Mouse (Mus musculus) frontal cortex, postnatal 10 days (tissue): ENCODE results near the gene Rhbdf2.

Experiments
- DNase-seq, 2 experiments: peaks; one replicate each; pipeline ENCODE4 v3.0.0; 2022; ENCODE audit warnings: low spot score in 2 of 2, mixed read lengths in 1 of 2

The Rhbdf2 gene

DNA sequence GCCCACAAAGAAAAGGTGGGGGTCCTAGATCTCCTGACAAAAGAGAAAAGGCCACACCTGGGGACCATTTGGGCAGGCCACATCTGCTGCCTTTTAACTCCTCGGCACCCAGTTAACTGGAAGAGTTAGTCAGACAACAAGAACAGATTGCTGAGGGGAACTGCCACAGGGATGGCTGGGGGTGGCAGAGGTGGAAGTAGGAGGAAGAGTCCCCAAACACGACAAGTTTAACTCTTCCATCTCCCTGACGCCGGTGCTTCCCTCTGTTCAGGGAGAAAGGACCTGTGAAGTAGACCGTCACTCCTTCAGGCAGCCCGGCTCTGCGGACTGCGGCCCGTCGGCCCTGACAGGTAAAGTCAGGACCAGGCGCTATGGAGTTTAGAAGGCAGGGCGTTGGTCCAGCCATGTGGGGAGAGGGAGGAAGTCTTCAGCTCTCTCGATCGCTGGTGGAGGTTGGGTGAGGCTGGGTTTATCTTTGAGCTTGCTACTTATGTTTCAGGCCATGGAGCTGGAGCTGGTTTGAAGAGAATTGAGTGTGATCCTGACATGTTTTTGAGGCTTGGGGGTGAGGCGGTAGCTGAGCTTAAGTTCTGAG is 32.3 kb upstream of the Rhbdf2 start:
- no peak for DNase-seq

DNA sequence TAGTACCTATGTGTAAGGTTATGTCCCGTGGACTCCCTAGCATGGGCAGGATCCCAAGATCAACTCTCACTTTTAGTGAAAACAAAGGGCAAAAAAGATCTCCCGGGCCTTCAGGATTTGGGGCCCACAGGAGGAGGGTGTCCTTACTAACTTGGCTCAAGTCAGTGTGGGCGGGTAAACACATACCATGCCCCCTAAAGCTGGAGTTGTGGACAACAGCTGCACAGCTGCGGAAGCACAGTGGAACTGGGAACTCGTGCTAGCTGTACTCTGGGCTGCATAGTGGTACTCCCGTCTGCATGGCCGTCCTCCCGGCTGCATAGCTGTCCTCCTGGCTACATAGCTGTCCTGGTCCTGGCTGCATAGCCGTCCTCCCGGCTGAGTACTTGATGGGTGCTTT is 31.4 kb upstream of the Rhbdf2 start:
- DNase-seq, result no peak

DNA sequence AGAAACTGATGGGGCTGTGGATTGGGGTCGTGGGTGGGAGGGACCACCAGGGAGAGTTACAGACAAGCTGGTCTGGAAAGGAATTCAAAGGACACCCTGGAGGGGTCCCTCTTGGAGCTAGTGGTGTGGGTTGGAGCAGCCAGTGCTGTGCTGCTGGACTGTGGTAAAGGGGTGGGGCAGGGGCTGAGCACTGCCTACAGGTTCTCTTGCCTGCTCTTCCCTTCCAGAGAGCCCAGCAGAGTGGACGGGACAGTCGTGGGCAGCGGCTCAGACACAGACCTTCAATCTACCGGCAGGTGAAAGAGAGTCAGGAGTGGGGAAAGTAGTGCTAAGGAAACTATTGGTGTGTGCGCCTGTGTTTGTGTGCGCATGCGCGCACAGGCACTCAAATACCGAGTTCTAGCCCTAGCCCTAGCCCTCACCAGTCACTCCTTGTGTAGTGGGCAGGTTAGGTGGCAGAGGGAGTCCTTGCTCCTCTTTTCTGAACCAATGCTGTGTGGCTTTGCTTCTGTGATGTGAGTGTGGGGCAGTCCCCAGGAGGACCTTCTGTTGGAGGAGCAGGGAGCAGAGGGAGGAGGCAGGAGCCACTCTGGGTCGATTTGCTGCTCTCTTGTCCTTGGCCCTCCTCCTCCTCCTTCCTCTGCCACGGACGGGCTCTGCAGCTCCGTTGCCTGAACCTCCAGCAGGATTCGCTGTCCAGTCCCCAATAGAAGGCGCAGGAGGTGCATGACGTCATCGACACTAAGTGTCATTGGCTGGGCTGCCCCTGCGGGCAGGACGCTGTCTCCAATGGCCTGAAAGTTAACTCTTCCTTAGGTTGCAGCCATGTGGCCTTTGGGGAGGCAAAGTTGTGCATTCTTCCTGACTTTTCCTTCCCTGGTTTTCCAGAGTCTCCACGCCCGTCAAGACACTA is 30.7 kb upstream of the Rhbdf2 start:
- DNase-seq, result peak; percentile 87 to 88

DNA sequence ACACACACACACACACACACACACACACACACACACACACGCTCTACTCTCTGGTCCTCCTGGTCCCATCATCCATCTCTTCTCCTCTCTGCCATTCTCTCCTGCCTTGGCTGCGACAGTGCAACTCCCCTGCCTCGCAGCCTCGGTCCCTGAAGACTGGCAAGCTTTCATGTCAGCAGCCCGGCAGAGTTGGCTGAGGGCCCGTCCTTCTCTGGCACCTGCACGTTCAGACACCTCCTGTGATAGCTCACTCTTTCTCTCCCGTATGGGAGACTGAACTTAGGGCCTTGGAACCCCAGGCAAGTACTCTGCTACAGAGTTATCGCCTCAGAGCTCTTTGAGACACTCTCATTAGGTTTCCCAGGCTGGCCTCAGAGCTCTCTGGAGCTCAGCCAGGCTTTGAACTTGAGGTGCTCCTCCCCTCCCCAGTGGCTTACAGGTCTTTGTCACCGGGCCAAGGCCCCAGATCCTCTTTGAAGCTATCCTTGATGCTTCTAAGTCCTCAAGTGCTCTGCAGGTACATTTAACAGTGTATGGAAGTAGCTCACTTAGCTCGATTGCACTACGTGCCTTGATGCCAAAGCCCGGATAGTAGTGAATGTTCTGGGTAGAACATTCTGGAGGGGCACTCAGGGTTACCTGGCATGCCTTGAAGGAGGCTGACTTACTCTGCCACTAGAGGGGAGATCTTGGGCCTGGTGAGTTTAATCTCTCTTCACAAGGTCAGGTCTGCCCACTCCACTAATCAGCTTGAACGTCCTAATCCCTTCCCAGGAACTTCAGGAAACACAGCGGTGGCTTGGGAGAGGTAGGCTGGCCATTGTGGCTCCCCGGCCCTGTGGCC is 29.8 kb upstream of the Rhbdf2 start:
- DNase-seq, result no peak

DNA sequence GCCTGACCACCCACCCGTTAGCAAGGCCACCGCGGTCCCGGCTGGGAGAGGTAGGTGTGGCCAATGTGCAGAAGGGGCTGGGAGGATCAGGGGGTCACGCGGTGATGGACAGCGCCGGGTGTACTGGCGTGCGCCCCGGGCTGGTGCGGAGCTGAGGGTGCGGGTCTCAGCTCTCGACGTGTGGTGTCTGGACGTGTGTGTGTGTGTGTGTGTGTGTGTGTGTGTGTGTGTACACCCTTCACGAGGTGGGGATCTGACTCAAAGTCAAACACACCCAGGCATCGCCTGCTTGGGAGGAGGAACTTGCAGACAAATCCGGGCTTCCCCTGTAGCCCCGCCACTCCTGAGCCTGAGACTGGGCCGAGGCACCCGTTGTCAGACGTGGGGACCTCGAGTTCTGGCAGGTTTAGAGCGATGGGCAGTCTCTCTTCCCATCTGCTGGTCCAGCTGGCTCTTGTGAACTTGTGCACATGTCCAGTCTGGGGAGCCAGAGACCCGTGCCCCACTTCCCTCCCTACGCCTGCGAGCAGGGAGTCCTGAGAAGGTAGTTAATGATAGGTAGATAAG is 27.5 kb upstream of the Rhbdf2 start, which contains the start of gene Cygb:
Cygb (minus strand) TSS at position 59 of the 567 bp plus-strand sequence.
- no peak for DNase-seq

DNA sequence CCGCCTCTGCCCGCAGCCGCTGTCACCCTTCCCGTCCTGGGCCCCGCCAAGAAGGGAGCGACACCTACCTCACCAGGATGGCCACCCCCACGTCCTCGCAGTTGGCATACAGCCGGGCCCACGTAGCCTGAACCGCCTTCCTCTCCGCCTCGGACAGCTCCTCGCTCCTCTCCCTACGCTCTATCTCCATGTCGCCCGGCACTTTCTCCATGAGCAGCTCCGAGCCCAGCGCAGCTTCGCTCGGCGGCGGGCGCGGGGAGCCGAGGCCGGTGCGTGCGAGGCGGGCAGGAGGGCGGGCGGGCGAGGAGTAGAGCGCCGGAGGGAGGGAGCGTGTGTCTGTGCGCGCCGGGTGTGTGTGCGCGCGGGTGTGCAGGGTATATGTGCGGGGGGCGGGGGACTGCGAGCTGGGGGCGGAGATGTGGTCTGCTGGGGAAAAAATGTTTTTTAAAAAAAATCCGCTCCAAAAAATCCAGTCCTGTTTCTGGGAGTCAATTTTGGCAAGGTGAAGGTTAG is 26.9 kb upstream of the Rhbdf2 start:
- no peak for DNase-seq

DNA sequence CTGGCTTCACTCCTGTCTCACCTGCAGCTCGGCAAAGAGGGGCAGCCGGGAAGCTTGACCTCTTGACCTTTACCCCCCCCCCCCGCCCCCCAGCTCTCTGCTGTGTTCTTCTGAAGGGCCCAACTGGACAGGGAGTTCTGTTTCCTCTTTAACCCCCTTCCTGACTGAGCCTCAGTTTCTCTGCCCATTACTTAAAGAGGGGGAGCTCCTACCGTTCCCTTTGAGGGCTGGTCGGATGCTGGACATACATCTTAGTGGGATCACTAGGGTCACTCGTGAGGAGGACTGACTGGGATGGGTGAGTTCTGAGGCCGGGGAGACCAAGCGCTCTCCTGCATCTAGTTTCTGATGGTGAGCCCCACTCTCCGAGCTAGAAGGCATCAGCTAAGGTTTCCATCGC is 26.4 kb upstream of the Rhbdf2 start, which contains the start of gene Prcd:
Prcd (plus strand) TSS at position 301 of the 400 bp plus-strand sequence.
- no peak for DNase-seq

DNA sequence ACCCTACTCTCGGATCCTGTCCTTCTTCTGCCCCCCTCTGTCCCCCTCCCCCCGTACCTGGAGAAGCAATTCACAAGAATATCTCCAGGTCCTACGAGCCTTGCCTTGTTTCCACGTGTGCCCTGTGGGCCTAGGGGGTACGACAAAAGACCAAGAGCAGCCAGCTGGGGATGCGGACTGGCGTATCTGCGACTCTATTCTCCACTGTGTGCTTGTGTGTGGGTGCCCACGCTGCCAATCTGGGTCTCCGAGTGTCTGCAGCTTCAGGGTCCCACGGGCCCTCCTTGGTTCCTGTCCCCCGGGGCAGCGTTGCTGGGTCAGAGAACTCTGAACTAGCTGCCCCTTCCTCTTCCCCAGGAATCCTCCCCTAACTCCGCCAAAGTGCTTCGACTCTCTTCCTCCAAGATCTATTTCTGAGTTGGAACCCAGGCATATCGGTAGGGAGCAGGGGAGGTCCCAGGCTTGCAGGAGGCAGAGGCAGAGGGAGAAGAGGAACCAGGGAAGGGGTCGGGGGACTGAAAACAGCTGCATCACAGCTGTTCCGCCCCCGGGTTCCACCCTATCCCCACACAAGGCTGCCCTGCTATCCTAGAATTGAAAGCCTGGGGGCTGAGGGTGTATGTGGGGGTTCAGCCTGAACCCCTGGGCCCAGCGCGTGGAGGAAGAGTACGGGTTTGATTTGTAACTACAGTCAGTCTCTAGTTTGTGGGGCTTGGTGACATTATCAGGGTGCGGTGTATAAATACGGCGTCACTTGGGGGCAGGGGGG is 25.7 kb upstream of the Rhbdf2 start:
- no peak for DNase-seq

DNA sequence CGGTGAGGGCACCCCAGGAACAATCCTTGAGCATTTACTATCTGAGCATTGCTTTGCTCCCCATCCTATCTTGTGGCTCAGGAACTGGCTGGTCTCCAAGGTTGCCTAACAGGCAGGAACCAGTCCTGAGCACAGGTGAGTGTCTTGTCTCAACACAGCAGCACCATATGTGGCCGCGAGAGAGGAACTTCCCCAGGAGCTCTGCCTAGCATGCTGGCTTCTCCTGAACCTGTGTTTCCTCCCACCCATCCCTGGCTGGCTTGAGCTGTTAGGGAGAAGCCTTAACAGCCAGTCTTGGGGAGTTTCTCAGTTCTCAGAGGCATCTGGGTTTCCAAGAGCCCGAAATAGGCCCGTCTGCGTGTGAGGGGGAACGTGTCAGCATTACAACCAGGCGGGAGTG is 24.5 kb upstream of the Rhbdf2 start:
- DNase-seq, result no peak

DNA sequence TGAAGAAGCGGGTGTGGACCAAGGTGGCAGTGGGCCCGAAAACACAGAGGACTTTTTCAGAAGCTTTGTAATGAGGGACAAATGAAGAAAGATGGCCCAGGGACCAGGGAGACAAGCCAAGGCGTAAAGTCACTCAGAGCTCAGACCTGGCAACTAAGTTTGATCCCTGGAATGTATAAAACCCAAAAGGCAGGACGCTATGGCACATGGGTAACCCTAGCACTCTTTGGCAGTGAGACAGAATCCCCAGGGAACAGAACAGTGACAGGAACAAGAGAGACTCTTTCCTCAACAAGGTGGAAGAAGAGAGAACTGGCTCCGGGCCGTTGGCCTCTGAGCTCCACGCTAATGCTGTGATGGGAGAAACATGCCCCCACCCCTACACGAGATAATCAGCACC is 24.0 kb upstream of the Rhbdf2 start:
- no peak for DNase-seq

DNA sequence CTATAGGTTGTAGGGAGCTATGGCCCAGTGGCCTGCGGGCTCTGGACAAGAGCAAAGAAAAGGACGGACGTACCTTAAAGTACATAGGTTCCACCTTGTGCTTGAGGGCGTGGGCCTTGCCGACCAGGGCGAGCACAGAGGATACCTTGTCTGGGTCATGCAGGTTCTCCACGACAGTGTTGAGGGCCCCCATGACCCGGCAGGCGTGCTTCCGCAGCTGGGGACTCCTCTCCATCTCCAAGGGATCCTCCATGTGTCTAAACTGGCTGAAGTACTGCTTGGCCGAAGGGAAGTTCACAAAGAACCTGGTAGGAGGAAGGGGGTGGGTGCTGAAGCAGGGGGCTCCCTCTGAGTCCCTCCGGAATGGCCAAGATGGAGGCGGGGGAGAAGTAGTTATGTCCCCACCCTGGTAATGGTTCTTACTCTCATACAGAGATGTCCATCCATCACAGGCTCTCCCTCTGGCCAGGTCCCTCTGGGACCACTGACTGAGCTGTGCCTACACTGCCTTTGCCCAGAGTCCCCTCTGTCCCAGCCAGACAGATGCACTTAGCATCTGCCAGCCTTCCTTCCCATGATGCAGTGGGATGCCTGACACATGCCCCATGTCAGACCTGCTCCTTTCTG is 23.0 kb upstream of the Rhbdf2 start:
- DNase-seq, result no peak

DNA sequence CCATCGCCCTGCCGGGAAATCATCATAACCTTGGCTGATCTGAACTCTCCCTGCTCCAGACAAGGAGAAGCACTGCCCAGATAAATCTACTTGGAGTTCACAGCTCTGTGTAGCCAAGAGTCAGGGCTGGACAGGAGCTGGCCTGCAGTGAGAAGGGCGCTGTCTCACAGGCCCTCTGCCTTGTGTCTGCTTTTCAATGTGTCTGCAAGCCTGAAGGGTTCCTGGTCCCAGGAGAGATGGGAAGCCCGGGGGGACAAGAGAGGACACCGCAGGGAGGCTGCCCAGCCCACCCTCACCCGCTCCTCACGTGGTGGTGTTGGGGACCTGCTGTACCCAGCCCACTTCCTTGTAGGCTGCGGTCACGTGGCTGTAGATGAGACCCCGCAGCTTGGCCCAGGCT is 22.2 kb upstream of the Rhbdf2 start:
- DNase-seq, result no peak

DNA sequence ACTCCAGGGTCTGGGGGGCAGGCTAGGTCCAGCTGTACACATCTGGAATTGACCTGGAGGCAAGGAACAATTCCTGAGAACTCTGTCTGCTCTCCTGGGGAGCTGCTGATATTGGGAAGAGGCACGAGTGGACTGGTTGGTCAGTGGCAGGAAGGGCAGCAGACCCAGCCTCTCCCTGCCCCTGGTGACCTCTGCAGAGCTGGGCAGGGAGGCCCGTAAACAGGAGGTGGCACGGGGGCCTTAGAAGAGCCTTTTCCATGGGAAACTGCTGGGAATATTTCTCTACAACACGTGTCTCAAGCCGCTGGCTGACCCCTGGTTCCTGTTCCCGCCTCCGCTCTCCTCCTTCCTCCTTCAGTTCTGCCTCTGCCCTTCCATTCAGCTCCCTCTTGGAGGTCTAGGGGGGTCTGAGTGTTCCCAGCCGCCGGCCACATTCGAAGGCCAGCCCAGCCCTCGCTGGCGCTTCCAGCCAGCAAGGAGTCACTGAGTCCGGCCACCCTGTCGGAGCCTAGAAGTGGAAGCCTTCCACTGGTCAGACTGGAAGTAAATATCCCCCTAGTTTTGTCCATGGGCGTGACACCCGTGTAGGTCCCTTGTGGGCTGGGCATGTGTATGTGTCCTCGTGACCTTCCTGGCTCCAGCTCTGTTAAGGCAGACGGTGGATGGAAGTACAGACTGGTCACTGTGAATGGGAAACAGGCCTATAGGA is 21.5 kb upstream of the Rhbdf2 start:
- DNase-seq, result no peak

DNA sequence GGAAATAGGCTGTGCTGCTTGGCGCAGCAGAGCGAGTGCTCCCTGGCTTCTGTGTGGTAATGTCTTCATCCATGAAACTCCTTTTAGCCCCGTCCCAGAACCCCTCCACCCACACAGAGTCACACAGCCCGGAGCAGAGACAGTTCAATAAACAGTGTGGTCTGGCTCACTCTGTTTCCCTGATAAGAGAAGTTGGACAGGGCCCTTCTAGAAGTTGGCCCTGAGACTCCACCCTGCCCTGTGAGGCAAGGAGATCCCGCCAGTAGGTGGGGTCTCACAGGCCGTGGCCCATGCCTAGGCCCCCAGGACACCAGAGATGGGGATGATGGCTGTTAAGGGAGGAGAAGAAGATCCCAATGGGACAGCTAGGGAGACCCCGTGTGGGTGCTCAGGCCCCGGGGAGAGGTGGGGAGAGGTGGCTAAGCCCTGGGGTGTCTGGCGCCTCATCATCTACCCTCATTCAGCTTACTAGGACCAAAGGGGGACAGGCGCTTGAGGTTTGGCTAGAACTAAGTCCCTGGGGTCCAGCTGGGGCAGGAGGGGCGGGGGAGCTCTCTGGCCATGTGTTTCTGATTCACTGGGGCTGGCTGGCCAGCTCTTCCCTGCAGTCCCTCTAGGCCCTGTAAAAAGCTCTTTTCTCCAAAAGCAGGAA is 20.6 kb upstream of the Rhbdf2 start:
- no peak for DNase-seq

DNA sequence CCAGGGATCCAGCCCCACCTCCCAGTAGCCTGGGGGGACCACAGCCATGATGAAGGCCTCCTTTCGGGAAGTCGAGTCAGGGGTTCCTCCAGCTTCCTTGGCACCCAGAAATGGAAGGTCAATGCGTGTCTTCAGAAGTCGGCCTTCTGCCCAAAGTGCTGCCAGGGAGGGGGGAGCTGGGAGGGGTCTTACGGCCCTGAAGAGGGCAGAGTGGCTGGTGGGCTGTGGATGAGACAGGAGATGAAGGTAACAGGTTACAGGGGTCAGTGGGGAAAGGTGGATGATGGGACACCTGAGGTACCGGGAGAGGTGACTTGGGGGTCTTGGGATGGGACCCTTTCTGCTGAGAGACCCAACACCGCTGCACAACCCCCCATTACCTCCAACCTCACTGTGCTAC is 20.0 kb upstream of the Rhbdf2 start:
- DNase-seq, result no peak

DNA sequence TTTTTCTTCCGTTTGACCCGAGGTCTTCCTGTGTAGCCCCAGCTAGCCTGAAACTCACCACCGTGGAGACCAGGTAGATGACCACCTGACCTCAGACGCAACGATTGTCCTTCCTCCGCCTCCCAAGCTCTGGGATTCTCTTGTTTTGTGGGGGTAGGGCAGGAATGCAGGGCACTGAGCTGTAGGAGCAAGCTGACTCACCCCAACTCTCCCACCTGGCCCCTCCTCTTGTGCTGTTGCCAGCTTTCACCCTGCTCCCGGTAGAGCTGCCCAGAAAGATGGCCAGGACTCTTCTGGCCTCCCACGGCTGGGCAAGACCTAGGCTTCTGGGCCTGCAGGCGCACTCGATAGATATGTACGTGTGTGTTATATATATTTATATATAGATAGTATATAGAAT is 19.3 kb upstream of the Rhbdf2 start:
- no peak for DNase-seq

DNA sequence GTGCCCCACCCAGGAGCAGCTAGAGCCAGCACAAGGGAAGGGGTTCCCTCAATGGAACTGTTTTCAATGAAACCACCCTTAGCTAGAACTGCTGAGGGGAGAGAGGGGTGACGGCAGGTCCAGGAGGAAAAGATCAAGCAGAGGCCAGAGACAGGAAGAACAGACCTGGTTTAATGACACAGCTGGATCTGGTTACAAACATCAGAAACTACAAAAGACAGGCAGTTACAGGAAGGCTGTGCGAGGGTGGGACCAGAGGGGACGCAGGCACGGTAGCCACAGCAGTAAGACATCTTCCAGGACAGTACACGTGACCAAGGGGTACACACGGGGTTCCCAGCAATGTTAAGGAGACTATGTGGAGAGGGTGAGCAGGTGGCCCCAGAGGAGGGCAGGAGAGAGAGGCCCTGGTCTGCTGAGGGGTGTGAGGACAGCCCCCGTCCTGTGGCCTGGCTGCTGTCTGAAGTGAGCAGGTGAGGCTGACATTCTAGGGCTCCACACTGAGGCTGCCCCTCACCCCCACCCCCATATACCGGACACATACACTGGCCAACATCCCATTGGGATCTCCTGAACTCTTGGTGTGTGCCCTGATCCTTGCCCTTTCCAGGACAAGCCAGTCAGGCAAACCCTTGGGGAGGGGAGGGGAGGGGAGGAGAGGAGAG is 18.8 kb upstream of the Rhbdf2 start:
- no peak for DNase-seq

DNA sequence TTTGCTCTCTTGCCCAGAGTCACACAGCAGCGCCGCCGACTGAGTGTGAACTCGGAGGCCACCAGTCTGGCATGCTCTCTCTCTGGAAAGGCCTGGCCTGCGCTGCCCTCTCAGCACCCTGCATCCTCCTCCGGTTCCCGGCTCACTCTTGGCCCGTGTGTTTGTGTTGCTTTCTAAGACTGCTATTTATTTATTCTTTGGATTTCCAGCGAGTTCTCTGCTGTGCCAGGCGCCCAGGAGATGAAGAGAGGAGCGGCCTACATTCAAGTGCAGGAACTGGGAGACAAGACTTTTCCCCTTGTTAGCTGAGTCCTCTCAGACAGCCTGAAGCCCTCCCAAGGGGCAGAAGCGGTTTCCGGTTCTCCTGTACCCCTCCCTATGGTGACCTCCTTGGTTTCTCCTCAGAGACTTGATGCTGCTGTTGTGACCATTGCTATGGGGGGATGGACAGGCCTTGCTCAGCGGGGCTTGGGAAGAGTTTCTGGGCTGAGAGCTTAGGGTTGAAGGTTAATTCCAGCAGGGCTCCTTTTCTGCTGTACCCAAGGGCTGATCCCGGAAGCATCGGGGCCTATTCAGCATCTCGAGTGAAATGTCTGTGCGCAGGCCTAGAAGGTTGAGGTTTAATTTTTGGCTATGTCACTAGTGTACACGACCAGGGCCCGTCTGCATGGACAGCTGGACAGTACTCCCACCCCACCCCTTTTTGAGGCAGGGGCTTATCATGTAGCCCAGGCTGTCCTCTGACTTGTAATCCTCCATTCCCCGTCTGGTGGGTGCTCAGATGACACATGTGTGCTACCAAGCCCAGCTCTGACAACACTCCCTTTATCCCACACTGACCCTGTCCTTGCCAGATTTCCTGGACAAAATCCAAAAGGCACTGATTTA is 17.6 kb upstream of the Rhbdf2 start:
- no peak for DNase-seq
